1 mouse cellular context compared by ENCODE assay signal in the genomic region with DNA sequence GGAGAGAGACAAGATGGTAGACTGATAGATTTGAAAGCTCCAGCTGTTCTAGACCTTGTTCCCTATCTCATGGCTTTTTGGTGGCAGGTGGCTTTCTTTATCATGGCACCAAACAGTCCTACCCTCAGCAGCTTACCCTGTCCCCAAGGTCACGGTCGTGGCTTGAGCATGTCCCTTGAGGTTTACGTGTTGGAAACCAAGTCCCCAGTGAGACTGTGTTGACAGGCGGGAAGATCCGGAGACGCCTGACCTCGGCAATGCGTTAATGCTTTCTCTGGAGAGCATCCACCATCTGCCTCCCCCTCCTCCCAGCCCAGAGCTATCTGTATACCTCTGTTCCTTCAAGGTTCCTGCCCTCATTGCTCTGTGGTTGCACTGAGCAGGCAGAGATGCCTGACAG.
TF ChIP-seq lines count a peak whose summit lies in the region.

No protein-coding gene starts in this region.

TF ChIP-seq in MEL, 35 proteins besides CTCF, POLR2A, EP300 and RAD21:
- TF ChIP-seq ELF1 (IDR thresholded peaks at IDR 0.05; ENCODE audit: low read depth, low read length) (no peak), ZNF384 (IDR thresholded peaks at IDR 0.05; ENCODE audit: low read depth, low read length) (no peak), USF2 (IDR thresholded peaks at IDR 0.05; ENCODE audit: borderline replicate concordance in 1 of 2, insufficient read depth in 1 of 2, low read depth in 1 of 2, low read length in 2 of 2) (no peak), TCF12 (IDR thresholded peaks at IDR 0.05; ENCODE audit: low read depth, low read length) (0 out of 2 replicates have a peak, but pooled peaks have one; percentile 10), CHD1 (IDR thresholded peaks at IDR 0.05; ENCODE audit: low read depth, low read length) (no peak)
TF ChIP-seq in MEL: peak in this region for 1.
